Mouse (Mus musculus) myocyte (in vitro differentiated cells): Measurements from ENCODE around the gene Gm11938.

Experiments
- CEBPB ChIP-seq: IDR thresholded peaks from 2 replicates; pipeline ENCODE4 v1.6.1; 2011; ENCODE audit warnings: mild to moderate bottlenecking, moderate library complexity; ENCODE audit not compliant: poor library complexity, insufficient read depth, severe bottlenecking
- E2F4 ChIP-seq: IDR thresholded peaks from one replicate; pipeline ENCODE4 v1.6.1; 2011; ENCODE audit warnings: mild to moderate bottlenecking, control low read depth, moderate library complexity; ENCODE audit not compliant: insufficient read depth
- MAX ChIP-seq: IDR thresholded peaks from one replicate; pipeline ENCODE4 v1.6.1; 2011; ENCODE audit warnings: low read depth, mild to moderate bottlenecking, control low read depth
- MYOD1 ChIP-seq, 3 experiments: IDR thresholded peaks; one replicate each; pipeline ENCODE4 v1.6.1; 2011; ENCODE audit warnings: control low read depth in 2 of 3, low read depth in 2 of 3, mild to moderate bottlenecking in 2 of 3, moderate library complexity in 1 of 3; ENCODE audit not compliant: insufficient read length in 2 of 3, control insufficient read depth in 1 of 3
- MYOG ChIP-seq, 3 experiments: IDR thresholded peaks; one replicate each; pipeline ENCODE4 v1.6.1; 2011; ENCODE audit warnings: control low read depth in 2 of 3, low read depth in 2 of 3, mild to moderate bottlenecking in 2 of 3; ENCODE audit not compliant: insufficient read length in 2 of 3, control insufficient read depth in 1 of 3, insufficient read depth in 1 of 3
- POLR2A ChIP-seq: IDR thresholded peaks from one replicate; pipeline ENCODE4 v1.6.1; 2011; ENCODE audit warnings: low read depth, mild to moderate bottlenecking, control low read depth, moderate library complexity; ENCODE audit not compliant: insufficient read length
- POLR2AphosphoS2 ChIP-seq: IDR thresholded peaks from one replicate; pipeline ENCODE4 v1.6.1; 2011; ENCODE audit warnings: low read depth, control low read depth; ENCODE audit not compliant: insufficient read length
- SRF ChIP-seq: IDR thresholded peaks from one replicate; pipeline ENCODE4 v1.6.1; 2011; ENCODE audit warnings: low read depth; ENCODE audit not compliant: control insufficient read depth, insufficient read length
- TCF12 ChIP-seq: IDR thresholded peaks from one replicate; pipeline ENCODE4 v1.6.1; 2011; ENCODE audit warnings: mild to moderate bottlenecking, control low read depth; ENCODE audit not compliant: poor library complexity, insufficient read depth, severe bottlenecking
- TCF3 ChIP-seq: IDR thresholded peaks from one replicate; pipeline ENCODE4 v1.6.1; 2011; ENCODE audit warnings: low read depth, control low read depth; ENCODE audit not compliant: insufficient read length
- USF1 ChIP-seq: IDR thresholded peaks from one replicate; pipeline ENCODE4 v1.6.1; 2011; ENCODE audit warnings: low read depth, mild to moderate bottlenecking, control low read depth, moderate library complexity

DNA sequence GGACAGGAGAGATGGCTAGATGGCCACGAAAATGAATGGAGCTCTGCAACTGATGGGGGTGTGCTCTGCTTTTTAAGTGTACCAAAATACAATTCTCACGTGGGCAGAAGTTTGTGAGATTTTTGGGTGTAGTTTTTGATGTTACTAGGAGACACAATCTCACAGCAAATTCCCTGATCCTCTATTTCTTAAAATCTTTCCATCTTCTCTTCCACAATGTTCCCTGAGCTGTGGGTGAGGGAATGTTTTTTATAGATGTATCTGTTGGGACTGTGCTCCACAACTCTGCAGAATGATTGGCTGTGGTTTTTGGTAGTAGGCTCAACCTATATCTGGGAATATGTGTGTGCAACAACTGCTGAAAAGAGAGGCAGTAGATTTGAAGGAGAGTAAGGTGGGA lies 30.2 kb upstream of the Gm11938 start:
- TF ChIP-seq MYOG (IDR thresholded peaks at IDR 0.05; ENCODE audit: control insufficient read depth in 1 of 3, insufficient read depth in 1 of 3, insufficient read length in 2 of 3, low read depth in 2 of 3) = no peak
- no peak for TF ChIP-seq TCF12
- no peak for TF ChIP-seq POLR2A
- no peak for TF ChIP-seq TCF3
- no peak for TF ChIP-seq CEBPB
- TF ChIP-seq USF1 = no peak
- TF ChIP-seq E2F4 = no peak
- no peak for TF ChIP-seq MAX
- no peak for TF ChIP-seq POLR2AphosphoS2
- no peak for TF ChIP-seq SRF
- TF ChIP-seq MYOD1 (IDR thresholded peaks at IDR 0.05; ENCODE audit: control insufficient read depth in 1 of 3, insufficient read length in 2 of 3, low read depth in 2 of 3) = no peak
